Mouse (Mus musculus): ENCODE measurements around the gene Pttg1. TPM values are rescaled to one million over a fixed set of nuclear protein-coding genes. Genes with fewer than 3 reads are reported as not detected.

The Pttg1 gene
- polyA plus RNA-seq (2012) = 4.3 and 5.1 TPM in 2 replicates

GRCm38 (mm10) chr11:43425824-43426413 lies at the start of gene Pttg1:
Gene Pttg1 (minus strand): TSS chr11:43426251.
- no peak for TF ChIP-seq GATA1 (IDR thresholded peaks at IDR 0.05; ENCODE audit: low read length)

- TF ChIP-seq GATA1 (IDR thresholded peaks at IDR 0.05; ENCODE audit: low read length) = no peak
Observed at GRCm38 (mm10) chr11:43474225-43474774, 48.2 kb upstream of the Pttg1 start, which contains the start of gene C1qtnf2. Gene C1qtnf2 (plus strand): TSS chr11:43474276.

GRCm38 (mm10) chr11:43473635-43474224 lies 47.7 kb upstream of the Pttg1 start:
- no peak for TF ChIP-seq GATA1 (IDR thresholded peaks at IDR 0.05; ENCODE audit: low read length)

- TF ChIP-seq GATA1 (IDR thresholded peaks at IDR 0.05; ENCODE audit: low read length) = no peak
Observed at GRCm38 (mm10) chr11:43473115-43473514, 47.1 kb upstream of the Pttg1 start.

GRCm38 (mm10) chr11:43470881-43471820 lies 45.1 kb upstream of the Pttg1 start:
- no peak for TF ChIP-seq GATA1 (IDR thresholded peaks at IDR 0.05; ENCODE audit: low read length)

- TF ChIP-seq GATA1 (IDR thresholded peaks at IDR 0.05; ENCODE audit: low read length) = no peak
Observed at GRCm38 (mm10) chr11:43470118-43470517, 44.1 kb upstream of the Pttg1 start.

GRCm38 (mm10) chr11:43463204-43463603 lies 37.2 kb upstream of the Pttg1 start:
- TF ChIP-seq GATA1 (IDR thresholded peaks at IDR 0.05; ENCODE audit: low read length) = no peak

GRCm38 (mm10) chr11:43452266-43452665 lies 26.2 kb upstream of the Pttg1 start:
- TF ChIP-seq GATA1 (IDR thresholded peaks at IDR 0.05; ENCODE audit: low read length) = no peak

GRCm38 (mm10) chr11:43451322-43451721 lies 25.3 kb upstream of the Pttg1 start:
- TF ChIP-seq GATA1 (IDR thresholded peaks at IDR 0.05; ENCODE audit: low read length) = no peak

GRCm38 (mm10) chr11:43449916-43450315 lies 23.9 kb upstream of the Pttg1 start:
- TF ChIP-seq GATA1 (IDR thresholded peaks at IDR 0.05; ENCODE audit: low read length) = no peak

GRCm38 (mm10) chr11:43443183-43443582 lies 17.1 kb upstream of the Pttg1 start:
- TF ChIP-seq GATA1 (IDR thresholded peaks at IDR 0.05; ENCODE audit: low read length) = no peak

GRCm38 (mm10) chr11:43441121-43441520 lies 15.1 kb upstream of the Pttg1 start:
- TF ChIP-seq GATA1 (IDR thresholded peaks at IDR 0.05; ENCODE audit: low read length) = no peak

- TF ChIP-seq GATA1 (IDR thresholded peaks at IDR 0.05; ENCODE audit: low read length) = no peak
Observed at GRCm38 (mm10) chr11:43434024-43434407, 8.0 kb upstream of the Pttg1 start.

GRCm38 (mm10) chr11:43433254-43434023 lies 7.4 kb upstream of the Pttg1 start, which contains the start of gene Slu7:
Gene Slu7 (plus strand): TSS chr11:43433744.
- no peak for TF ChIP-seq GATA1 (IDR thresholded peaks at IDR 0.05; ENCODE audit: low read length)

GRCm38 (mm10) chr11:43426414-43426884 lies 398 bp upstream of the Pttg1 start:
- TF ChIP-seq GATA1 (IDR thresholded peaks at IDR 0.05; ENCODE audit: low read length) = no peak
